Mouse (Mus musculus): ENCODE results near the gene Abcc10.

The Abcc10 gene

DNA sequence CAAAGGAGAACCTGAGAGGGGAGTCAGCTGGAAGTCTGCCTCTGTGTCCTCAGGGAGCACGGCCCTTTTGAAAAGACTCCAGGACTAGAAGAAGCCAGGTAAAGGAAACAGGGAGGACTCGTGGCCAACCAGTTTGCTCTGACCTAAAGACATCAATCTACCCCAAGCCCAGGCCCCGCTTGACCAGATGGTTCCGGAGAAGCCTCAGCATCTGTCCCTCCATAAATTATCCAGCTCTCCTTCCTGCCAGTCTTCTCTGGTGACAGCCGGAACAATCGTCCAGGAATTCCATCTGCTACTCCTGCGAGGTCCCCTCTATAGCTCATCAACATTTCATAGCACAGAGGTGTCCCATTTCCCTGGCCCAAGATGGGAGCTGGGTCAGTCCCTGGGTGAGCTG, 43.5 kb downstream of the Abcc10 start:
- no peak for DNase-seq

GRCm38 (mm10) chr17:46283911-46284310, 44.2 kb downstream of the Abcc10 start:
- DNase-seq, result no peak

DNA sequence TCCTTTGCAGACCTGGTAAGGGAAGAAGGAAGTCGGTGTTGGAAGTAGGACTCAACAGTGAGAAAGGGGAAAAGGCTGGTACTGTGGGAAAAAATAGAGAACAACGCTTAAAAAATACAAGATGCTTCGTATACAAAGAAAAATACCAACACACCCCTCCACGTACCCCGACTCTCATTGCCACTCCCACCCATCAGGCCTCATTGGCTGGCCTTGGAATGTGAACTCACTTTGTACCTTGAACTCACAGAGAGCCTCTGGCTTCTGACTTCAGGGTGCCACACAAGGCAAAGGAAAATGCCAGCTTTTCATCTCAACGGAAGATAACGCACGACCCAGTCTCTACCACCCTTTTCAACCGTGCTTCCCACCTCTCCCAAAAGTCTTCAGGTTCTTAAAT, 45.0 kb downstream of the Abcc10 start:
- DNase-seq, result no peak

- DNase-seq, result peak; percentile 80
Measured at GRCm38 (mm10) chr17:46282483-46283123, 45.5 kb downstream of the Abcc10 start, which contains the start of gene Tjap1. Gene Tjap1, minus strand, starts transcription at chr17:46283026.

- no peak for DNase-seq
Measured at GRCm38 (mm10) chr17:46278011-46278765, 50.0 kb downstream of the Abcc10 start.

DNA sequence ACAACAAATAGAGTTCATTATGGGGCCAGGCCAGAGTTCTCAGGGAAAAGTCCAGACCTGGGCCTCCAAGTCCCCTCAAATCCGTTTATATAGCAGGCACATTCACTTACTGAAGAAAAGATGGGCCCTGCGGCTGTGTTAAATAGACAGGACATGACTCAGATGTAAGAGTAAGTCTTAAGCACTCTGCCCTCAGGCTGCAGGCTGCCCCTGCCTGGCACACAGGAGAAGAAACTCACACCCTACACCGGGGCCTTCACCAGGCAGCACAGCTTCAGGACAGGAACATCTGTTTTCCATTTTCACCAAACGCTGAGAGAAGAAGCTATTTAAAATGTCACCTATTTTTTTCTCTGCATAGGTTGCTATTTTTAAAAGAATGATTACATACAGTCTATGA, 50.6 kb downstream of the Abcc10 start:
- DNase-seq, result no peak

DNA sequence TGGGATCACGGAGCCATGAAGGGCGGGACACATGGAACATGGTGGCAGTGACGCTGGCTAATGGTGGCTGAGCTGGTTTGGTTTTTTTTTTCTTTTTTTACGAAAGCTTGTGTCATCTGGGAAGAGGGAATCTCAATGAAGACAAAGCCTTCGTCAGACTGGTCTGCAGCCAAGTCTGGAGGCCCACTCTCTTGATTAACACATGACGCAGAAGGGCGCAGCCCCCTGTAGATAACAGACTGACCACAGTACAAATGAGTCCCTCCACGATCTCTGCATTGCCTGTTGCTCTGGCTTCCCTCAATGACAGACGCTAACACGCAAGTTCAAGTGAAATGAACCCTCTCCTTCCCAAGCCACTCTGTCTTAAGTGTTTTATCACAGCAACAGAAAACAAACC, 52.6 kb downstream of the Abcc10 start:
- DNase-seq, result no peak

GRCm38 (mm10) chr17:46275034-46275433, 53.1 kb downstream of the Abcc10 start:
- no peak for DNase-seq

DNA sequence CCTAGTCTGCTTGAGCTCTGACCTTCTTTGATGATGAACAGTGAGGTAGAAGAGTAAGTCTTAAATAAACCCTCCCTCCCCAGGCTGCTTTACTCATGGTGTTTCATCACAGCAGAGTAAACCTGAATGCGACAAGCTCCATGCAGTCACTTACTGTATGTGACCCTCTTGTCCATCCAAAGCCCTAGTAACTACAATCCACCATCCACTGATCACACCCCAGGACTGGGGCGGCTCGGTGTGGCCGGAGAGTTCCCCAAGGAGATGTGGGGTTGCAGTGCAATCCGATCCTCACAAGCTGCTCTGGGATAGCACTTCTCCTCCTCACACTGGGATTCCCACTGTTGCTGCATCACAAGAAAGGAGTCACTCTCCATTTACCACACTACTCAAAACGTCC, 53.7 kb downstream of the Abcc10 start:
- DNase-seq, result no peak

DNA sequence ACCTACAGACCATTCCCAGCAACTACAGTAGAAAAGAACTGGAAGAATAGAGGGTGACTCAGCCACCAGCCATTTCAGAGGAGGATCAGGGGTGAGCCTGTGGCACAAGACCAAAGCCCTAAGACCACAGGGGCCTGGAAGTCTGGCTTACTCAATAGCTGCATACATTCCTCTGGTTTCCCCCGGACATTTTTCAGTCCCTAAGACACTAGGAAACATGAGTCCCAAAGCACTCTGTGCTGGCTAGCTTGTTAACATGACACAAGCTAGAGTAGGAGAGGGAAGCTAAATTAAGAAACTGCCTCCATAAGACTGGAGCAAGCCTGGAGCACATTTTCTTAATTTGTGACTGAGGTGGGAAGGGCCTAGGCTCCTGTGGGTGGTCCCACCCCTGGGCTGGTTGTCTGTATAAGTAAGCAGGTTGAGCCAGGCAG, 54.3 kb downstream of the Abcc10 start:
- DNase-seq, result no peak

GRCm38 (mm10) chr17:46272675-46273074, 55.5 kb downstream of the Abcc10 start:
- no peak for DNase-seq

DNA sequence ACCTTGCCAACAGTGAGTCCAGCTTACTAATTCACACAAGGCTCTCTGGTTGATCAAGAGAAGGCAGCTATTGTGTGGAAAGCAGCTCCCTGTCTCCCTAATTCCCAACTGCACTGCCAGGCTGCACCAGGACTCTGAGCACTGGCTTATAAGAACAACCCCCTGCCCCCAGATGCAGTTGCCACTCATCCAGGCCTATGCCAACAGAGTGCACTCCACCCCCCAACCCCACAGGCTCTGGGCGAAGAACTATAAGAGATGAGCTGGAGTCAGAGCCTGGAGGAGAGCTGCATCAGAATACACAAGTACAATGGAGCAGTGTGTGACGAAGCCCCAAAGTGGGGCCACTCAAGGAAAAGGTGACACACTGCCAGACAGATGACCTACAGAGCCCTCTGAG, 56.1 kb downstream of the Abcc10 start:
- no peak for DNase-seq

DNA sequence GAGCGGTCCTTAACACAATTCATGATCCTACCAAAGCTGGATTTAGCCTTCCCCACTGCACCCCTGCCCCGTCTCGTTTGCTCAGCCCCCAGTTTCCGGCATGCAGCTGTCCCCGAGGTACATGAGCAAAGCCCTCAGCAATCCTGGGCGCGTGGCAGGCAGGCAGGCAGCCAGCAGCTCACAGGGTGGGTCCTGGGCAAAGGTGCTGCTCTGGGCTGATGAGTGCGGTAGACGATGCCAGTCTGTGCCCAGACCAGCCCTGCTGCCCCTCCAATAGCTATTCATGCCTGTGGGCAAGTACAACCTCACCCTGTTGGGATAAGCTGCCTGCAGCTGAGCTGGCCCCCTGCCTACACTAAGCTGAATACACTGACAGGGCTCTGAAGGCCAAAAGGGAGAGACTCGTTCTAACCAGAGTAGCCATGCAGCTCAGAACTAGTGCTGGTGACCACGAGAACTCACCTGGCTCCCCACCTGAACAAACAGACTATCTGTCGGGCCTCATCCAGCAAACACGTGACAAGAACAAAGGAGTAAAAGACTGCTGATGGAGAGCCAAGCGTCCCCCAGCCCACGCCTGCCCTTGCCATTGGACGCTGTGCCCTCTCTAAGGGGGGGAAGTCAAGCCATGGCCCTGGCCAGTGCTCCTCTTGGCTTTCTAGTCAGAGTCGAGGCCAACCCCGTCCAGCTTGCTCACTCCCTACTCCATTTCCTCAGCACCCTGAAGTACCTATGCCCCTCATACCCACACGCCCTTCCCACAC, 58.2 kb downstream of the Abcc10 start:
- DNase-seq, result no peak

DNA sequence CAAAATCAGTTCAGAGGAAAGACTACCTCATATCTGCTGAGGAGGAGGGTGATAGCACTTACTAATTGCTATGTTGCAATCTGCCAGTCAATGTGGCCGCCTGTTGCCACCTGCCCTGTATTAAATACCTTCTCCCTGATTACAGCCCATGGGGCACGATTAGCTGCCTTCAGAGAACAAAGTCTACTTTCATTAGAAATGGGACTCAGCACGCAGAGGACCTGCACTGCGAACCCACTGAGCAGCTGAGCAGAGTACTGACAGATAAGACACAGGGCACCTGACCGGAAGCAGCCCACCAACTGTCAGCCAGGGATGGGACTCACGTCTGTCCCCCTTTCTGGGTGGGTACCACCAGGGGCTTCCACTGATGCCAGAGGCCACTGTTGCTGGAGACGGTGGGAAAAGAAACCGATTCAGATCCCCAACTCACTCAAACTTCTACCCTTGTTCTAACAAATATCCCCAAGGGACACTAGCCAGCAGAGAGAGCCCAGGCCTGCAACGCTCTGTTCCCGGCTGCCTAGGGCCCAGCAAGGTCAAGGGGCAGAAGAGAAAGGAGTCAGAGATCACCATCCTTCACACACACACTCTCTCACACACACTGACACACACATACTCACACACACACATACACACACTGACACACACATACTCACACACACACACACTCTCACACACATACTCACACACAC, 60.0 kb downstream of the Abcc10 start:
- DNase-seq, result no peak

DNA sequence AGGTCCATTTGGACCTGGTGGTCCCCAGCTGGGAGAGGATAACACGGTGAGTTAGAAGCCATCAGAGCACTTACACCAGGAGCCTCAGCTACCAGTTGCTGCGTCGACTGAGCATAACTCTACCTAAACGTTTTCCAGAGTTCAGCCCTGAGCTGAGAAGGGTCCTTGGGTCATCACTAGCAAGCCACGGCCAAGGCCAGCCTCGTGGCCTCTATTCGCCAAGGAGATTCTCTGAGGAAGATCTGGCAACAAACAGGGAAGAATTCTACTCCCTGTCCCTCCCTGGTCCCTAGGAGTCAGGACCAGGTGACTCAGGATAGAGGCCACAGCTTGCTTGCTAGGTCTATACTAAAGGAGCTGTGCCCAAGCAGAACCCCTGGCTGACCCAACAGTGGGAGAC, 60.6 kb downstream of the Abcc10 start:
- no peak for DNase-seq

GRCm38 (mm10) chr17:46266986-46267385, 61.2 kb downstream of the Abcc10 start:
- DNase-seq, result no peak

DNA sequence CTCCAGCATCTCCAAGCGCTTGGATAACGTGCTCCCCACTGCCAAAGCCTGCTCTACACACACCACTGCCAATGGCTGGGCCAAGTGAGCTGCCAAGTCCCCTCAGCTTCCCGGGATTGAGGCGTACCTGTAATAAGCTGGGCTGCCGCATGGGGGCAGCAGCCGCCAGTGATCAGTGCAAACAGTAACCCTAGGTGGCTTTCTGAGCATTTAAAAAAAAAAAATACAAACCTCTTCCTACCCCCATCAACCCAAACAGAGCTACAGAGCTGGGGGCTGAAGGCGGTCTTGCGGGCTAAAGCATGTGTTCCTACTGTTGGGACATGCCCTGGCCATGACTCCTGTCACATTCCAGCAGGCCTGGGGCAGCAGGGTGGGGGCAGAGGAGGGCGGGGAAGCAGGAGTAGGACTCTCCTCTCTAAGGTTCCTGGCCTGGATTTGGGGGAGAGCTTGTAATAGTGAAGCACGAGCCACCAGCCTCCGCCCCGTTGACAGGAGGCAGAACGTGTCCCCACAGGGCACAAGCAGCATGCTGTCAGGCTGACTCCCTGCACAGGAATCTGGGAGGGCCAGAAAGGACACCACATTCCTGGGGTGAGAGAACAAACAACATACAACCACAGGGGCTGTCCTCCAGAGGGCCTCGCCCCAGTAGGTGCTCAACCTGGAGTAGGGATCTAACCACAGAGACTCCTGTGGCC, 62.1 kb downstream of the Abcc10 start:
- peak; percentile 86 for DNase-seq

DNA sequence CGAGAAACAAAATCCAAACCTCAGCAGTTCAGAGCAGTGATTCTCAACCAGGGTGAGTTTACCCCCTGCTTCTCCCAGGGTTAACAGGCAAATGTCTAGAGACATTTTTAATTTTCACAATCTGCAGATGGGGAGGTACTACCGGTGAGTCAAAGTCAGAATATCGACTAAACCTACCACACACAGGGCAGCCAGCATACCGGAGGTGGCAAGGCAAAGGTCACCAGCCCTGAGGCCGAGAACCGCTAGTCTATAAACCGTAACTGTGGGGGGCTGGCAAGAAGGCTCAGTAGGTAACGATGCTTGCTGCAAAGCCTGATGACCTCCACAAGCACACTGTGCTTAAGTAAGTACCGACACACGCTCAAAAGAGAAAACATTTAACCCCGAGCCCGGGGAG, 62.6 kb downstream of the Abcc10 start:
- no peak for DNase-seq

DNA sequence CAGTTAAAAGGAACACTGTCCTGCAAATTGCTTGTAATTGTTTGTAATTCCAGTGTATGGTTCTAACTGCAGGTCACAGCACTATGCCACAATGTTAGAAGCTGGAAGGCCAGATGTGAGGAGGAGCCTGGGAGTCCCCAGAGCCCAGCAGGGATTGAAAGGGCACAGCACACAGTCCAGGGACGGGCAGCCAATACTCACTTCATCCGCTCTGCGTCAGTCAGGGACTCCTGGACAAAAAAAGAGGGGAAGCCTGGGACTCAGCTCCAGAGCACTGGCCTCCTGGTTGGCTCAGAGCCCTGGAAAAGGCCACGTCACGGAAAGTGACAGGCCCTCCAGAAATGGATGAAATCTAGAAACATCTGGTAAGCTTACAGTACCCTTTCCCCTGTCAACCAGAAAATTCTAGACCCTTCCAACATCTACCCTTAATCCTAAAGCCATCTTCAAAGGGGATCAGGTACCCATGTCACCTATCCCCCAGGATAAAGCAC, 65.9 kb downstream of the Abcc10 start:
- DNase-seq, result no peak

- no peak for DNase-seq
Measured at GRCm38 (mm10) chr17:46259675-46260074, 68.5 kb downstream of the Abcc10 start.

GRCm38 (mm10) chr17:46258279-46259053, 69.7 kb downstream of the Abcc10 start:
- no peak for DNase-seq

DNA sequence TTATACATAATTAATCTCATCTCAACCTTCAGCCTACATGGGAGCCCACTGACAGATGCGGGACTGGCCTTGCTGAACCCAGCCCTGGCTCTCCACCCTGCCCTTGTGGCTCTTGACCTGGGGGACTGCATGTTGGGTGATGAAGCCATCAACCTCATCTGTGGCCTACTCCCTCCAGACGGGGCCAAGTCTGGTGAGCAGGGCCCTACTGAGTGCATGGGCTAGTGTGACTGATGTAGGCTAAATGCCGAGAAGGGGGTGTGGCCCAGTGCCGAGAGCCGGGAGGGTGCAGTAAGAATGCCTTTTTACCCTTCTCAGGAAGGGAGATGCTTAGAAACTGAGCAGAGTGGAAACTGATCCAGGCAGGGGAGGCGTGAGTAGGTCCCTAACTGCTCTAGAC, 73.0 kb downstream of the Abcc10 start:
- no peak for DNase-seq

All from cerebellum, adult 8-10 months (tissue).